Mouse (Mus musculus) neural tube, embryonic 14.5 days (tissue): Measurements from ENCODE around the gene Tgfa. TPM values are rescaled to one million over a fixed set of nuclear protein-coding genes. Genes with fewer than 3 reads are reported as not detected.

Source experiments
- ATAC-seq: fragments of 200-750 bp; cut with Nextera tagmentation; 2 replicates; pipeline ENCODE4 v1.8.0; 2017; ENCODE audit warnings: low read depth, mild to moderate bottlenecking, moderate TSS enrichment, moderate library complexity
- H3K27ac ChIP-seq: fragments of 300-500 bp; sonication (generic); 2 replicates; pipeline ENCODE4 v1.5.1; 2014; ENCODE audit warnings: low read depth, mild to moderate bottlenecking, control low read depth, low read length, moderate library complexity, mixed read lengths
- H3K27me3 ChIP-seq: fragments of 300-500 bp; sonication (generic); 2 replicates; pipeline ENCODE4 v1.6.1; 2014; ENCODE audit warnings: low read length; ENCODE audit not compliant: control insufficient read depth, insufficient read depth
- H3K36me3 ChIP-seq: fragments of 300-500 bp; sonication (generic); 2 replicates; pipeline ENCODE4 v1.6.1; 2014; ENCODE audit warnings: low read length, mixed read lengths; ENCODE audit not compliant: control insufficient read depth, insufficient read depth
- H3K4me1 ChIP-seq: fragments of 300-500 bp; sonication (generic); 2 replicates; pipeline ENCODE4 v1.6.1; 2014; ENCODE audit warnings: low read length; ENCODE audit not compliant: control insufficient read depth, insufficient read depth
- H3K4me2 ChIP-seq: fragments of 300-500 bp; sonication (generic); 2 replicates; pipeline ENCODE4 v1.6.1; 2014; ENCODE audit warnings: mild to moderate bottlenecking, low read depth, low read length, control low read depth
- H3K4me3 ChIP-seq: fragments of 300-500 bp; sonication (generic); 2 replicates; pipeline ENCODE4 v1.5.1; 2014; ENCODE audit warnings: low read depth, low read length, control low read depth, mixed read lengths
- H3K9ac ChIP-seq: fragments of 300-500 bp; sonication (generic); replicated peaks from 2 replicates; pipeline ENCODE4 v1.6.1; 2014; ENCODE audit warnings: low read depth, mild to moderate bottlenecking, control low read depth, low read length, mixed read lengths
- H3K9me3 ChIP-seq: fragments of 300-500 bp; sonication (generic); 2 replicates; pipeline ENCODE4 v1.6.1; 2016; ENCODE audit warnings: low read length; ENCODE audit not compliant: control insufficient read depth
- WGBS: fragments of 180-500 bp; shearing (Covaris S2); extraction: QIAGEN DNeasy Blood & Tissue Kit; methylation state at CpG from one replicate; pipeline ENCODE4 v1.1.7; 2014; 5-methylcytosine and 5-hydroxymethylcytosine counted together
- polyA plus RNA-seq: library from polyadenylated mRNA; unstranded; fragments of >200 nt; fragmentation: Nextera tagmentation; extraction: Ambion mirVana; gene quantifications from 2 replicates; pipeline ENCODE4 v1.2.1, GENCODE M21; 2014

Tgfa gene
- polyA plus RNA-seq, 1 experiment from 2014 or later = 24.3 TPM

- no peak for ATAC-seq
- H3K36me3 ChIP-seq = no peaks in the 10 kb centered on the region
- no peaks in the 10 kb centered on the region for H3K27me3 ChIP-seq
- no peak overlapping the region for H3K27ac ChIP-seq
- H3K9me3 ChIP-seq = no peaks in the 10 kb centered on the region
- no peak overlapping the region for H3K9ac ChIP-seq
- no peak overlapping the region for H3K4me3 ChIP-seq
- 92% methylated on average over 5 of the region's 5 CpGs for WGBS
- H3K4me2 ChIP-seq = no peak overlapping the region
- no peaks in the 10 kb centered on the region for H3K4me1 ChIP-seq
These were observed 127.1 kb downstream of the Tgfa start for GRCm38 (mm10) chr6:86322031-86322563.

- H3K4me1 ChIP-seq = no peaks in the 10 kb centered on the region
- H3K27ac ChIP-seq = no peak overlapping the region
- H3K36me3 ChIP-seq = no peaks in the 10 kb centered on the region
- 83% methylated on average over 9 of the region's 9 CpGs for WGBS
- no peak overlapping the region for H3K4me2 ChIP-seq
- no peaks in the 10 kb centered on the region for H3K9me3 ChIP-seq
- no peak overlapping the region for H3K4me3 ChIP-seq
- no peak for ATAC-seq
- H3K9ac ChIP-seq = no peak overlapping the region
- no peaks in the 10 kb centered on the region for H3K27me3 ChIP-seq
These were observed 128.0 kb downstream of the Tgfa start for GRCm38 (mm10) chr6:86322991-86323390.

GRCm38 (mm10) chr6:86324400-86324799 is 129.4 kb downstream of the Tgfa start:
- no peaks in the 10 kb centered on the region for H3K27me3 ChIP-seq
- no peaks in the 10 kb centered on the region for H3K4me1 ChIP-seq
- H3K27ac ChIP-seq = no peak overlapping the region
- WGBS = 86% methylated on average over 3 of the region's 3 CpGs
- no peaks in the 10 kb centered on the region for H3K36me3 ChIP-seq
- H3K9me3 ChIP-seq = no peaks in the 10 kb centered on the region
- no peak overlapping the region for H3K4me2 ChIP-seq
- no peak overlapping the region for H3K4me3 ChIP-seq
- ATAC-seq = no peak
- no peak overlapping the region for H3K9ac ChIP-seq

Other genes starting within 250 kb of the Tgfa start
- gene Dusp11, start 233.6 kb upstream of the Tgfa start, polyA plus RNA-seq = 69.4 and 82.6 TPM in 2 replicates
- not detected in 2 replicates for gene Figla, start 179.1 kb upstream of the Tgfa start, polyA plus RNA-seq
- gene Add2, start 166.5 kb upstream of the Tgfa start, polyA plus RNA-seq = 94.7 and 111 TPM in 2 replicates
- 111 and 118 TPM in 2 replicates for gene Fam136a, start 170.4 kb downstream of the Tgfa start, polyA plus RNA-seq
- gene Snrpg, start 176.1 kb downstream of the Tgfa start, polyA plus RNA-seq = 341 and 393 TPM in 2 replicates
- 100 and 110 TPM in 2 replicates for gene Pcyox1, start 201.9 kb downstream of the Tgfa start, polyA plus RNA-seq
- gene Tia1, start 209.0 kb downstream of the Tgfa start, polyA plus RNA-seq = 364 and 402 TPM in 2 replicates
- gene Gm44790, start 231.4 kb downstream of the Tgfa start, polyA plus RNA-seq = 1.9 TPM in 1 of 2 replicates, not detected in the other
- 21.9 and 27.2 TPM in 2 replicates for gene C87436, start 243.2 kb downstream of the Tgfa start, polyA plus RNA-seq